Mouse (Mus musculus) liver, embryonic 14.5 days (tissue): ENCODE measurements at regions not wholly inside any gene's neighbourhood (a gene's known extent, or its start where the extent isn't known, plus 50 kb on each side); places are given as distances from the start of the nearest gene placed in this dataset.

Source experiments
- ATAC-seq: fragments of 200-750 bp; cut with Nextera tagmentation; 2 replicates; pipeline ENCODE4 v1.8.0; 2017; ENCODE audit warnings: moderate number of reproducible peaks, mild to moderate bottlenecking, moderate library complexity; ENCODE audit not compliant: insufficient read depth
- DNase-seq, 3 experiments: peaks; one replicate each; pipeline ENCODE4 v3.0.0-alpha.2; 2012 to 2013; ENCODE audit warnings: low read depth in 3 of 3, low spot score in 3 of 3
- H3K27ac ChIP-seq: fragments of 300-500 bp; sonication (generic); 2 replicates; pipeline ENCODE4 v1.5.1; 2014; ENCODE audit warnings: moderate library complexity, mild to moderate bottlenecking, control low read depth, inconsistent platforms
- H3K27me3 ChIP-seq: fragments of 300-500 bp; sonication (generic); 2 replicates; pipeline ENCODE4 v1.6.1; 2014; ENCODE audit warnings: mild to moderate bottlenecking, low read length, moderate library complexity; ENCODE audit not compliant: control insufficient read depth, insufficient read depth
- H3K36me3 ChIP-seq: fragments of 300-500 bp; sonication (generic); replicated peaks from 2 replicates; pipeline ENCODE4 v1.6.1; 2014; ENCODE audit warnings: low read depth; ENCODE audit not compliant: control insufficient read depth, insufficient read depth
- H3K4me1 ChIP-seq, 2 experiments: fragments of 200-500 bp in 1 of 2; fragments of 300-500 bp in 1 of 2; sonication (generic) in 1 of 2; replicated peaks; 2 replicates each; pipeline ENCODE4 v1.6.1; 2012 to 2014; ENCODE audit warnings: antibody characterized with exemption in 1 of 2, inconsistent platforms in 1 of 2, low read length in 1 of 2; ENCODE audit not compliant: control insufficient read depth in 2 of 2, insufficient read depth in 2 of 2
- H3K4me2 ChIP-seq: fragments of 300-500 bp; sonication (generic); 2 replicates; pipeline ENCODE4 v1.6.1; 2014; ENCODE audit warnings: low read depth, mild to moderate bottlenecking, control low read depth, moderate library complexity
- H3K4me3 ChIP-seq, 2 experiments: fragments of 200-500 bp in 1 of 2; fragments of 300-500 bp in 1 of 2; sonication (generic) in 1 of 2; 2 replicates each; pipeline ENCODE4 v1.5.1; 2012 to 2014; ENCODE audit warnings: low read depth in 2 of 2, low read length in 2 of 2, mild to moderate bottlenecking in 2 of 2, control low read depth in 1 of 2, inconsistent platforms in 1 of 2, moderate library complexity in 1 of 2; ENCODE audit not compliant: insufficient read depth in 1 of 2
- H3K9ac ChIP-seq: fragments of 300-500 bp; sonication (generic); replicated peaks from 2 replicates; pipeline ENCODE4 v1.6.1; 2014; ENCODE audit warnings: mild to moderate bottlenecking, control low read depth, moderate library complexity
- H3K9me3 ChIP-seq: fragments of 300-500 bp; sonication (generic); 2 replicates; pipeline ENCODE4 v1.6.1; 2016; ENCODE audit warnings: low read length, mixed read lengths; ENCODE audit not compliant: control insufficient read depth
- CTCF ChIP-seq: IDR thresholded peaks from 2 replicates; pipeline ENCODE4 v1.5.1; 2016; ENCODE audit warnings: antibody characterized with exemption, low read depth, control low read depth
- EP300 ChIP-seq: IDR thresholded peaks from 2 replicates; pipeline ENCODE4 v1.6.1; 2016; ENCODE audit warnings: antibody characterized with exemption, low read depth
- WGBS: fragments of 180-500 bp; shearing (Covaris S2); extraction: QIAGEN DNeasy Blood & Tissue Kit; methylation state at CpG from one replicate; pipeline ENCODE4 v1.1.7; 2014; ENCODE audit not compliant: insufficient replicate concordance; 5-methylcytosine and 5-hydroxymethylcytosine counted together

GRCm38 (mm10) chr13:78520771-78521170 lies 321.2 kb upstream of the Nr2f1 start:
- WGBS: 65% methylated on average over 1 of the region's 1 CpGs
- Histone ChIP-seq H3K27me3 (no peaks in the 10 kb centered on the region), H3K4me1 (no peaks in the 10 kb centered on the region), H3K9ac (no peak overlapping the region), H3K4me3 (no peak overlapping the region), H3K9me3 (no peaks in the 10 kb centered on the region), H3K4me2 (no peak overlapping the region), H3K36me3 (no peaks in the 10 kb centered on the region), H3K27ac (no peak overlapping the region)
- no peak for ATAC-seq
- TF ChIP-seq CTCF: no peak
- TF ChIP-seq EP300: no peak
- no peak for DNase-seq

- Histone ChIP-seq H3K27me3 (no peaks in the 10 kb centered on the region), H3K4me2 (no peak overlapping the region), H3K9ac (no peak overlapping the region), H3K9me3 (no peaks in the 10 kb centered on the region), H3K4me1 (no peaks in the 10 kb centered on the region), H3K36me3 (no peaks in the 10 kb centered on the region), H3K4me3 (no peak overlapping the region), H3K27ac (no peak overlapping the region)
- TF ChIP-seq EP300: no peak
- TF ChIP-seq CTCF: no peak
- WGBS: 66% methylated on average over 3 of the region's 3 CpGs
- DNase-seq (no peak), ATAC-seq (no peak)
These were observed 320.6 kb upstream of the Nr2f1 start for GRCm38 (mm10) chr13:78520186-78520585.

GRCm38 (mm10) chr13:78500551-78500950 lies 301.0 kb upstream of the Nr2f1 start:
- no peak for DNase-seq
- no peak overlapping the region for H3K27ac ChIP-seq
- H3K9me3 ChIP-seq: no peaks in the 10 kb centered on the region
- 80% methylated on average over 7 of the region's 7 CpGs for WGBS
- H3K27me3 ChIP-seq: no peaks in the 10 kb centered on the region
- no peak for ATAC-seq
- H3K9ac ChIP-seq: no peak overlapping the region
- H3K4me2 ChIP-seq: no peak overlapping the region
- no peak for TF ChIP-seq EP300
- no peak for TF ChIP-seq CTCF
- H3K36me3 ChIP-seq: no peaks in the 10 kb centered on the region
- no peak overlapping the region for H3K4me3 ChIP-seq
- H3K4me1 ChIP-seq: no peaks in the 10 kb centered on the region

GRCm38 (mm10) chr13:78483760-78484357 lies 284.3 kb upstream of the Nr2f1 start:
- Histone ChIP-seq H3K4me2 (no peak overlapping the region), H3K36me3 (no peaks in the 10 kb centered on the region), H3K27me3 (no peaks in the 10 kb centered on the region), H3K9me3 (no peaks in the 10 kb centered on the region), H3K27ac (no peak overlapping the region), H3K9ac (no peak overlapping the region), H3K4me1 (no peaks in the 10 kb centered on the region), H3K4me3 (no peak overlapping the region)
- TF ChIP-seq CTCF: no peak
- TF ChIP-seq EP300: no peak
- DNase-seq (no peak), ATAC-seq (no peak; the same call in 1 of the 2 replicates)
- 43% methylated on average over 2 of the region's 2 CpGs for WGBS

GRCm38 (mm10) chr13:78482929-78483759 lies 283.6 kb upstream of the Nr2f1 start:
- Histone ChIP-seq H3K27me3 (no peaks in the 10 kb centered on the region), H3K4me3 (no peak overlapping the region), H3K36me3 (no peaks in the 10 kb centered on the region), H3K9me3 (no peaks in the 10 kb centered on the region), H3K9ac (no peak overlapping the region), H3K4me2 (no peak overlapping the region), H3K4me1 (no peaks in the 10 kb centered on the region), H3K27ac (no peak overlapping the region)
- TF ChIP-seq EP300: no peak
- no peak for TF ChIP-seq CTCF
- WGBS: 53% methylated on average over 9 of the region's 9 CpGs
- ATAC-seq (no peak), DNase-seq (no peak)
